8 mouse cellular contexts compared by ENCODE assay signal in genomic region chr9:65671431-65671931, GRCm38 (mm10). TPM values are rescaled to one million over a fixed set of nuclear protein-coding genes. Genes with fewer than 3 reads are reported as not detected.
DNase-seq lines count a peak whose midpoint lies in the region; ATAC-seq and TF ChIP-seq lines count a peak whose summit lies in the region.

No protein-coding gene starts in this region.

- no peaks in the 10 kb centered on the region for H3K36me3 ChIP-seq in liver, postnatal 0 days (replicated peaks; ENCODE audit: insufficient read depth, low read length)

- intact Hi-C loops in heart, postnatal 25 days (cut with DNase I) = no loop called here

- no peaks in the 10 kb centered on the region for H3K27me3 ChIP-seq in liver, postnatal 0 days (ENCODE audit: insufficient read depth, low read length)

- peak; percentile 26 for ATAC-seq in liver, postnatal 0 days
- no peak for ATAC-seq in cerebellum, adult (ENCODE audit: insufficient number of reproducible peaks, low FRiP score, low TSS enrichment)

- WGBS in liver, postnatal 0 days (ENCODE audit: insufficient replicate concordance) = 38% methylated on average over 8 of the region's 9 CpGs

- 0 out of 2 replicates have a peak, but pooled peaks have one; percentile 20 for TF ChIP-seq EP300 in liver, postnatal 0 days (IDR thresholded peaks at IDR 0.05; ENCODE audit: low read depth)

- H3K4me2 ChIP-seq in liver, postnatal 0 days (ENCODE audit: low read depth, low read length) = peak overlapping the region; percentile 32; the same call in 1 of the 2 replicates

- H3K9me3 ChIP-seq in liver, postnatal 0 days (ENCODE audit: low read length) = no peaks in the 10 kb centered on the region

- peak overlapping the region; percentile 96 for H3K27ac ChIP-seq in brown adipose tissue, adult 24 weeks (replicated peaks; ENCODE audit: low read depth, low read length)
- H3K27ac ChIP-seq in liver, postnatal 0 days (ENCODE audit: low read depth) = peak overlapping the region; percentile 57

- DNase-seq in ES-CJ7 (ENCODE audit: low read depth, low spot score) = peak; percentile 86
- peak; percentile 69 for DNase-seq in heart, postnatal 25 days (ENCODE audit: low spot score)
- DNase-seq in liver, postnatal 0 days = peak; percentile 64
- no peak for DNase-seq in frontal cortex, adult 2 months (ENCODE audit: extremely low spot score in 1 of 2, low spot score in 1 of 2)
- DNase-seq in urinary bladder, postnatal 10 days (ENCODE audit: low spot score) = no peak
- no peak for DNase-seq in layer of hippocampus, postnatal 14 days (ENCODE audit: low spot score in 2 of 2)

- H3K4me1 ChIP-seq in brown adipose tissue, adult 24 weeks (ENCODE audit: control insufficient read depth, insufficient read depth, insufficient read length, low read length) = peaks cover 32% of the 10 kb centered on the region
- peaks cover 22% of the 10 kb centered on the region for H3K4me1 ChIP-seq in liver, postnatal 0 days (ENCODE audit: insufficient read depth)

- no peak for TF ChIP-seq CTCF in liver, postnatal 0 days (IDR thresholded peaks at IDR 0.05; ENCODE audit: low read depth)

- no peak overlapping the region for H3K4me3 ChIP-seq in brown adipose tissue, adult 24 weeks (ENCODE audit: insufficient read depth, low read depth, low read length)
- H3K4me3 ChIP-seq in liver, postnatal 0 days (ENCODE audit: low read depth, low read length) = no peak overlapping the region

- H3K9ac ChIP-seq in liver, postnatal 0 days (replicated peaks) = 0 out of 2 replicates have a peak overlapping the region, but pooled peaks have one; percentile 7

RNA-seq across cellular contexts. Expression of gene Oaz2, which starts 3.7 kb away (rescaled TPM):
- 52.7 and 66.3 TPM in 2 replicates for polyA plus RNA-seq in brown adipose tissue, adult 24 weeks (2012; ENCODE audit: insufficient read depth, insufficient read length, missing spikeins)
- 100 to 1,000 TPM; 249 to 259 TPM for total RNA-seq in heart, postnatal 25 days (2021)
- polyA plus RNA-seq in liver, postnatal 0 days (2015; fragmentation: Nextera tagmentation; extraction: Ambion mirVana) = 50.9 and 52.8 TPM in 2 replicates
- 220 and 229 TPM in 2 replicates for polyA plus RNA-seq in frontal cortex, adult 2 months (2012; rRNA removed)
- total RNA-seq in layer of hippocampus, postnatal 14 days (2021) = 100 to 1,000 TPM; 213 to 221 TPM

RNA-seq across cellular contexts. Expression of gene Rbpms2, which starts 42.0 kb away (rescaled TPM):
- polyA plus RNA-seq in brown adipose tissue, adult 24 weeks (2012; ENCODE audit: insufficient read depth, insufficient read length, missing spikeins) = 72.4 and 81.8 TPM in 2 replicates
- 10 to 100 TPM; 37.1 to 39.3 TPM for total RNA-seq in heart, postnatal 25 days (2021)
- 23.5 and 26.1 TPM in 2 replicates for polyA plus RNA-seq in liver, postnatal 0 days (2015; fragmentation: Nextera tagmentation; extraction: Ambion mirVana)
- 7.5 and 8.3 TPM in 2 replicates for polyA plus RNA-seq in frontal cortex, adult 2 months (2012; rRNA removed)
- 1 to 10 TPM; 2.1 to 2.3 TPM for total RNA-seq in layer of hippocampus, postnatal 14 days (2021)

Comparison
In these comparisons a context has a peak if more than half of its experiments do, and no peak if none do; other contexts are left out.
1. DNase-seq: peak in ES-CJ7 (single experiment), heart, postnatal 25 days (single experiment) and liver, postnatal 0 days (single experiment); none in frontal cortex, adult 2 months (0 of 2), urinary bladder, postnatal 10 days (single experiment) and layer of hippocampus, postnatal 14 days (0 of 2).